Mouse (Mus musculus): ENCODE data around the gene Dot1l. TPM values are rescaled to one million over a fixed set of nuclear protein-coding genes. Genes with fewer than 3 reads are reported as not detected.
A peak's percentile ranks its signal among the peaks of the same experiment; 100 is the strongest.

Dot1l gene
- polyA plus RNA-seq, 1 experiment: 20.6 TPM

GRCm38 (mm10) chr10:80790761-80791404 lies 35.9 kb downstream of the Dot1l start:
- Histone ChIP-seq H3ac (ENCODE audit: control insufficient read depth, insufficient read length) (no peak overlapping the region), H3K79me2 (ENCODE audit: control insufficient read depth, insufficient read depth) (peaks cover 6% of the 10 kb centered on the region)

GRCm38 (mm10) chr10:80791476-80792174 lies 36.6 kb downstream of the Dot1l start:
- no peak overlapping the region for H3K4me2 ChIP-seq (ENCODE audit: low read depth)
- peaks cover 13% of the 10 kb centered on the region for H3K79me2 ChIP-seq (ENCODE audit: control insufficient read depth, insufficient read depth)
- H3K36me3 ChIP-seq (ENCODE audit: control insufficient read depth, insufficient read depth): peaks cover 16% of the 10 kb centered on the region
- no peaks in the 10 kb centered on the region for H3K27me3 ChIP-seq (ENCODE audit: control insufficient read depth, insufficient read depth, insufficient read length)
- H3K4me3 ChIP-seq: no peak overlapping the region
- TF ChIP-seq MAX (IDR thresholded peaks at IDR 0.05; ENCODE audit: low read depth): no peak
- TF ChIP-seq POLR2AphosphoS2 (IDR thresholded peaks at IDR 0.05; ENCODE audit: insufficient read length, low read depth): peak; percentile 79
- H3ac ChIP-seq (ENCODE audit: control insufficient read depth, insufficient read length): no peak overlapping the region

More at GRCm38 (mm10) chr10:80790761-80791404, 35.9 kb downstream of the Dot1l start:
- TF ChIP-seq MAX (IDR thresholded peaks at IDR 0.05; ENCODE audit: low read depth) (no peak), SRF (IDR thresholded peaks at IDR 0.05; ENCODE audit: control insufficient read depth, insufficient read length, low read depth) (no peak), MYOD1 (IDR thresholded peaks at IDR 0.05; ENCODE audit: control insufficient read depth in 1 of 3, insufficient read length in 2 of 3, low read depth in 2 of 3) (no peak), USF1 (IDR thresholded peaks at IDR 0.05; ENCODE audit: low read depth) (no peak), TCF3 (IDR thresholded peaks at IDR 0.05; ENCODE audit: insufficient read length, low read depth) (no peak), MYOG (IDR thresholded peaks at IDR 0.05; ENCODE audit: control insufficient read depth in 1 of 3, insufficient read depth in 1 of 3, insufficient read length in 2 of 3, low read depth in 2 of 3) (no peak), POLR2A (IDR thresholded peaks at IDR 0.05; ENCODE audit: insufficient read length, low read depth) (no peak)
- Histone ChIP-seq H3K36me3 (ENCODE audit: control insufficient read depth, insufficient read depth) (peaks cover 20% of the 10 kb centered on the region), H3K4me3 (no peak overlapping the region), H3K27me3 (ENCODE audit: control insufficient read depth, insufficient read depth, insufficient read length) (no peaks in the 10 kb centered on the region), H3K4me2 (ENCODE audit: low read depth) (no peak overlapping the region)

- H3K4me3 ChIP-seq: no peak overlapping the region
- peaks cover 21% of the 10 kb centered on the region for H3K79me2 ChIP-seq (ENCODE audit: control insufficient read depth, insufficient read depth)
- no peak for TF ChIP-seq CEBPB (IDR thresholded peaks at IDR 0.05; ENCODE audit: insufficient read depth, poor library complexity, severe bottlenecking)
- peak in 1 of 3 experiments; percentile 45 for TF ChIP-seq MYOG (IDR thresholded peaks at IDR 0.05; ENCODE audit: control insufficient read depth in 1 of 3, insufficient read depth in 1 of 3, insufficient read length in 2 of 3, low read depth in 2 of 3)
- TF ChIP-seq POLR2AphosphoS2 (IDR thresholded peaks at IDR 0.05; ENCODE audit: insufficient read length, low read depth): peak; percentile 7
- no peak for TF ChIP-seq REST (IDR thresholded peaks at IDR 0.05; ENCODE audit: insufficient read depth, insufficient read length)
- TF ChIP-seq MAX (IDR thresholded peaks at IDR 0.05; ENCODE audit: low read depth): no peak
- TF ChIP-seq POLR2A (IDR thresholded peaks at IDR 0.05; ENCODE audit: insufficient read length, low read depth): peak; percentile 10
- TF ChIP-seq MYOD1 (IDR thresholded peaks at IDR 0.05; ENCODE audit: control insufficient read depth in 1 of 3, insufficient read length in 2 of 3, low read depth in 2 of 3): peak in 1 of 3 experiments; percentile 51
- TF ChIP-seq TCF3 (IDR thresholded peaks at IDR 0.05; ENCODE audit: insufficient read length, low read depth): no peak
- peaks cover 16% of the 10 kb centered on the region for H3K36me3 ChIP-seq (ENCODE audit: control insufficient read depth, insufficient read depth)
- H3K4me2 ChIP-seq (ENCODE audit: low read depth): no peak overlapping the region
- no peak overlapping the region for H3ac ChIP-seq (ENCODE audit: control insufficient read depth, insufficient read length)
- no peaks in the 10 kb centered on the region for H3K27me3 ChIP-seq (ENCODE audit: control insufficient read depth, insufficient read depth, insufficient read length)
These were observed 37.4 kb downstream of the Dot1l start for GRCm38 (mm10) chr10:80792175-80793032.

GRCm38 (mm10) chr10:80793033-80793784 lies 38.2 kb downstream of the Dot1l start:
- TF ChIP-seq POLR2AphosphoS2 (IDR thresholded peaks at IDR 0.05; ENCODE audit: insufficient read length, low read depth) (peak; percentile 13), MYOD1 (IDR thresholded peaks at IDR 0.05; ENCODE audit: control insufficient read depth in 1 of 3, insufficient read length in 2 of 3, low read depth in 2 of 3) (no peak)
- Histone ChIP-seq H3K4me3 (no peak overlapping the region), H3ac (ENCODE audit: control insufficient read depth, insufficient read length) (no peak overlapping the region), H3K79me2 (ENCODE audit: control insufficient read depth, insufficient read depth) (peaks cover 25% of the 10 kb centered on the region), H3K36me3 (ENCODE audit: control insufficient read depth, insufficient read depth) (peaks cover 16% of the 10 kb centered on the region), H3K27me3 (ENCODE audit: control insufficient read depth, insufficient read depth, insufficient read length) (no peaks in the 10 kb centered on the region), H3K4me2 (ENCODE audit: low read depth) (no peak overlapping the region)

- TF ChIP-seq MYOG (IDR thresholded peaks at IDR 0.05; ENCODE audit: control insufficient read depth in 1 of 3, insufficient read depth in 1 of 3, insufficient read length in 2 of 3, low read depth in 2 of 3) (peak in 2 of 3 experiments; percentile 68 to 95), POLR2A (IDR thresholded peaks at IDR 0.05; ENCODE audit: insufficient read length, low read depth) (no peak), POLR2AphosphoS2 (IDR thresholded peaks at IDR 0.05; ENCODE audit: insufficient read length, low read depth) (peak; percentile 52), USF1 (IDR thresholded peaks at IDR 0.05; ENCODE audit: low read depth) (no peak), TCF12 (IDR thresholded peaks at IDR 0.05; ENCODE audit: insufficient read depth, poor library complexity, severe bottlenecking) (peak; percentile 56), SRF (IDR thresholded peaks at IDR 0.05; ENCODE audit: control insufficient read depth, insufficient read length, low read depth) (no peak), TCF3 (IDR thresholded peaks at IDR 0.05; ENCODE audit: insufficient read length, low read depth) (peak; percentile 49), MYOD1 (IDR thresholded peaks at IDR 0.05; ENCODE audit: control insufficient read depth in 1 of 3, insufficient read length in 2 of 3, low read depth in 2 of 3) (peak in 2 of 3 experiments; percentile 87 to 96), REST (IDR thresholded peaks at IDR 0.05; ENCODE audit: insufficient read depth, insufficient read length) (no peak), CEBPB (IDR thresholded peaks at IDR 0.05; ENCODE audit: insufficient read depth, poor library complexity, severe bottlenecking) (no peak), E2F4 (IDR thresholded peaks at IDR 0.05; ENCODE audit: insufficient read depth) (no peak), MAX (IDR thresholded peaks at IDR 0.05; ENCODE audit: low read depth) (no peak)
- H3K36me3 ChIP-seq (ENCODE audit: control insufficient read depth, insufficient read depth): peaks cover 16% of the 10 kb centered on the region
- no peaks in the 10 kb centered on the region for H3K27me3 ChIP-seq (ENCODE audit: control insufficient read depth, insufficient read depth, insufficient read length)
- H3K4me3 ChIP-seq: no peak overlapping the region
- no peak overlapping the region for H3ac ChIP-seq (ENCODE audit: control insufficient read depth, insufficient read length)
- peaks cover 28% of the 10 kb centered on the region for H3K79me2 ChIP-seq (ENCODE audit: control insufficient read depth, insufficient read depth)
- H3K4me2 ChIP-seq (ENCODE audit: low read depth): no peak overlapping the region
These were observed 38.8 kb downstream of the Dot1l start for GRCm38 (mm10) chr10:80793803-80794202.
